Mouse (Mus musculus): ENCODE results near the gene Srgn. TPM values are rescaled to one million over a fixed set of nuclear protein-coding genes. Genes with fewer than 3 reads are reported as not detected.
"Not testable (repeated sequence)": the region's sequence is repeated elsewhere in the genome, so short reads cannot be mapped to it uniquely, and the experiment has no call there.

Srgn gene
- polyA plus RNA-seq, 1 experiment from 2014 or later, result 5.7 TPM

DNA sequence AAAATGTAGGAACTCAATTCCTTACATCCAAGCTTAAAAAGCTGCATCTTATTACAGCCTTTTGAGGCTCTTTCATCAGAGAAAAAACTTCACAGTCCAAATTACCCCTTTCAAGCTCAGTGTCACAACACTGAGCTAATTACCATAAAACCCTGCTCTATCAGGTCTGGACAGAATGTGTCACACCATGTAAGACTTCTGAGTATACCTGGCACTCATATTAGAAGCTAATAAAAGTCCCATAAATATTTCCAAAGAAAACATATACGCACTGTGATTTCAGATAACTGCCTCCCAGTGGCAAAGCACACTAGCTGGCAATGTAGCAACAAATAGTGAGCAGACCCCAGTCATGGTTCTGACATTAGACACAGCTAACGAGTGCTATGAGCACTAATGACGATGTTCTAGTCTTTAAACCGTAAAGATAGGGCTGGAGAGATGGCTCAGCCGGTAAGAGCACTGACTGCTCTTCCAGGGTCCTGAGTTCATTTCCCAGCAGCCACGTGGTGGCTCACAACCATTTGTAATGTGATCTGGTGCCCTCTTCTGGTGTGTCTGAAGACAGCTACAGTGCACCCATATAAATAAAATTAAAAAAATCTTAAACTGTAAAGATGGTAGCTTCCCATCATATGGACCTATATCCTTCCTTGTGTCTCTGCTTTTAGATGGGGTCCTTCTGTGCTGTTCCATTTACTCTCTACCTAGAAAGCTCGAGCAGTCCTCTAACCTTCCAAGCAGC is 46.0 kb downstream of the Srgn start:
- H3K9ac ChIP-seq (ENCODE audit: low read depth, low read length), result no peak overlapping the region
- H3K4me2 ChIP-seq (replicated peaks; ENCODE audit: low read depth, low read length), result no peak overlapping the region
- H3K27me3 ChIP-seq (ENCODE audit: control insufficient read depth, insufficient read depth, low read length), result no peaks in the 10 kb centered on the region
- 61% methylated on average over 7 of the region's 7 CpGs for WGBS
- no peaks in the 10 kb centered on the region; the same call in 1 of the 2 replicates for H3K36me3 ChIP-seq (ENCODE audit: control insufficient read depth, insufficient read depth, low read length)
- no peaks in the 10 kb centered on the region for H3K4me1 ChIP-seq (ENCODE audit: control insufficient read depth, insufficient read depth, low read length)
- no peak for ATAC-seq (ENCODE audit: low FRiP score, low TSS enrichment)
- no peak overlapping the region for H3K4me3 ChIP-seq (ENCODE audit: low read length)
- no peak overlapping the region for H3K27ac ChIP-seq (ENCODE audit: low read depth, low read length)
- H3K9me3 ChIP-seq (ENCODE audit: control insufficient read depth, low read length), result no peaks in the 10 kb centered on the region

DNA sequence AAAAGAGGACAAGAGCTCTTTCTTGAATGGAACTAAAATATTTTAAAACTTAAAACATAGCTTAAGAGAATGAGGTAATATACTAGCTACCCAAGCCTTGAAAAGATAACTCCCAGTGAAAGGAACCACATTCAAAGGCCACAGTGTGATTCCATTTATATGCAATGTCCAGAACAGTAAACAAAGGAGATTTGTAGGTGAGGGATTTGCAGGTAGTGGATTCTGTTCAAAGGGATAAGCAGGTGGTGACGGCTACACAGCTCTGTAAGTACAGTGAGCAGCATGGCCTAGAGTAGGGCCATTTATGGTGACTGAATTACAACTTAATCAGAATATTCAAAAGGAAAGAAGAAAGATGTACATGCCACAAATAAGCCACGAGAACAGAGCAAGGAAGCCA is 50.3 kb downstream of the Srgn start:
- Histone ChIP-seq H3K36me3 (ENCODE audit: control insufficient read depth, insufficient read depth, low read length) (no peaks in the 10 kb centered on the region; the same call in none of the 2 replicates), H3K4me2 (replicated peaks; ENCODE audit: low read depth, low read length) (no peak overlapping the region), H3K27ac (ENCODE audit: low read depth, low read length) (no peak overlapping the region), H3K9ac (ENCODE audit: low read depth, low read length) (no peak overlapping the region), H3K27me3 (ENCODE audit: control insufficient read depth, insufficient read depth, low read length) (no peaks in the 10 kb centered on the region), H3K9me3 (ENCODE audit: control insufficient read depth, low read length) (no peaks in the 10 kb centered on the region), H3K4me3 (ENCODE audit: low read length) (no peak overlapping the region), H3K4me1 (ENCODE audit: control insufficient read depth, insufficient read depth, low read length) (no peaks in the 10 kb centered on the region)
- 73% methylated on average over 2 of the region's 2 CpGs for WGBS
- ATAC-seq (ENCODE audit: low FRiP score, low TSS enrichment), result no peak

DNA sequence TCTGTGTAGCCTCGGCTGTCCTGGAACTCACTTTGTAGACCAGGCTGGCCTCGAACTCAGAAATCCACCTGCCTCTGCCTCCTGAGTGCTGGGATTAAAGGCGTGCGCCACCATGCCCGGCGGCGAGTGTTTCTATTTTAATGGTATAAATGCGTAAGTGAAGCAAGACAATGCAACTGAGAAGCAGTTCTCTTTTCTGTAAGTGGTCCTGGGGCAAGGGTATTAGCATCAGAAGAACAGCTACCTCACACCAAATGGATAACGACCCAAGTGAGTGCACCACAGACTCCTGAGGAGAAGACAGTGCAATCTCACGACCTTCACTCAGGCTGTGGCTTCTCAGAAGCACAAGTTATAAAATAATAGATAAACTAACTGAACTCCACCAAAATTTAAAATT is 52.3 kb downstream of the Srgn start:
- 89% methylated on average over 10 of the region's 10 CpGs for WGBS
- no peak for ATAC-seq (ENCODE audit: low FRiP score, low TSS enrichment)
- no peaks in the 10 kb centered on the region for H3K9me3 ChIP-seq (ENCODE audit: control insufficient read depth, low read length)
- no peak overlapping the region for H3K9ac ChIP-seq (ENCODE audit: low read depth, low read length)
- no peaks in the 10 kb centered on the region; the same call in none of the 2 replicates for H3K36me3 ChIP-seq (ENCODE audit: control insufficient read depth, insufficient read depth, low read length)
- H3K4me2 ChIP-seq (replicated peaks; ENCODE audit: low read depth, low read length), result no peak overlapping the region
- H3K4me1 ChIP-seq (ENCODE audit: control insufficient read depth, insufficient read depth, low read length), result no peaks in the 10 kb centered on the region
- no peak overlapping the region for H3K4me3 ChIP-seq (ENCODE audit: low read length)
- H3K27me3 ChIP-seq (ENCODE audit: control insufficient read depth, insufficient read depth, low read length), result no peaks in the 10 kb centered on the region
- H3K27ac ChIP-seq (ENCODE audit: low read depth, low read length), result no peak overlapping the region

DNA sequence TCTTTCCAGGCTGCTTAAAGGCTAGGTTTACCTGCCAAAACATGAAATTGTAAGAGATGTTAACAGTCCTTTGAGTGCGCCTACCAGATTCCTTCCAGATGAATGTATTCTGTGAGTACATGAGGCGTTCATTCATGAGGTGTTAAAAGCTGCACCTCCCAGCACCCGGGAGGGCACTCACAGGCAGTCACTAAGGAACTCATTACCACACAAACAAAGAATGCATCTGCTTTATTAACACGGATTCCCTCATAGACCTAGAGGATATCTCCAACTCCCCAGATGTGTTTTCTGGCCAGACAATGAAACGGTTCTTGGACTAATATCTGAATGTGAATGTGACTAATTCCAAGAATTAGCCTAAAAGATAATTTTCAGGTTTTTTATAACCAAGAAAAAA is 56.1 kb downstream of the Srgn start:
- Histone ChIP-seq H3K27me3 (ENCODE audit: control insufficient read depth, insufficient read depth, low read length) (no peaks in the 10 kb centered on the region), H3K4me2 (replicated peaks; ENCODE audit: low read depth, low read length) (no peak overlapping the region), H3K9me3 (ENCODE audit: control insufficient read depth, low read length) (no peaks in the 10 kb centered on the region), H3K27ac (ENCODE audit: low read depth, low read length) (no peak overlapping the region), H3K4me1 (ENCODE audit: control insufficient read depth, insufficient read depth, low read length) (no peaks in the 10 kb centered on the region), H3K9ac (ENCODE audit: low read depth, low read length) (no peak overlapping the region), H3K36me3 (ENCODE audit: control insufficient read depth, insufficient read depth, low read length) (peaks cover 8% of the 10 kb centered on the region; the same call in 1 of the 2 replicates), H3K4me3 (ENCODE audit: low read length) (no peak overlapping the region)
- ATAC-seq (ENCODE audit: low FRiP score, low TSS enrichment), result no peak
- 67% methylated on average over 5 of the region's 5 CpGs for WGBS

DNA sequence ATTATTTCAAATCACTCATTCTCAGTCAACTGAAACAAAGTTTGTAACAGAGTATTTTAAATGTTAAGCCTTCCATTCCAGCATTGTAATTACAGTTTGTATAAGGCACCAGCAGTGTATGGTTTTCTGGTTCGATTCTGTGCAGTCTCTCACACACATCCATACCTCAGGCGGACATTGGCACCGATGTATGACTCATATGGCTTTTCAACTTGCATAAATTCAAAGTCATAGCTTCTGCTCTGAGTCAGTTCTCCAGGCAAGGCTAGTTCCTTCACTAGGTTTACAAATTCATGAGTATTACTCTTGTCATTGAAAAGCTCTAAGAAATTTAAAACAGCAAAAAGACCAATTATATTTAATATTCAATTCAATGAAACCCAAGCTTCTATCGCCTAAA is 57.5 kb downstream of the Srgn start:
- Histone ChIP-seq H3K4me1 (ENCODE audit: control insufficient read depth, insufficient read depth, low read length) (no peaks in the 10 kb centered on the region), H3K36me3 (ENCODE audit: control insufficient read depth, insufficient read depth, low read length) (peaks cover 10% of the 10 kb centered on the region; the same call in 1 of the 2 replicates), H3K27ac (ENCODE audit: low read depth, low read length) (no peak overlapping the region), H3K9ac (ENCODE audit: low read depth, low read length) (no peak overlapping the region), H3K4me2 (replicated peaks; ENCODE audit: low read depth, low read length) (no peak overlapping the region), H3K9me3 (ENCODE audit: control insufficient read depth, low read length) (no peaks in the 10 kb centered on the region), H3K27me3 (ENCODE audit: control insufficient read depth, insufficient read depth, low read length) (no peaks in the 10 kb centered on the region), H3K4me3 (ENCODE audit: low read length) (no peak overlapping the region)
- no peak for ATAC-seq (ENCODE audit: low FRiP score, low TSS enrichment)
- WGBS, result 93% methylated on average over 4 of the region's 4 CpGs

DNA sequence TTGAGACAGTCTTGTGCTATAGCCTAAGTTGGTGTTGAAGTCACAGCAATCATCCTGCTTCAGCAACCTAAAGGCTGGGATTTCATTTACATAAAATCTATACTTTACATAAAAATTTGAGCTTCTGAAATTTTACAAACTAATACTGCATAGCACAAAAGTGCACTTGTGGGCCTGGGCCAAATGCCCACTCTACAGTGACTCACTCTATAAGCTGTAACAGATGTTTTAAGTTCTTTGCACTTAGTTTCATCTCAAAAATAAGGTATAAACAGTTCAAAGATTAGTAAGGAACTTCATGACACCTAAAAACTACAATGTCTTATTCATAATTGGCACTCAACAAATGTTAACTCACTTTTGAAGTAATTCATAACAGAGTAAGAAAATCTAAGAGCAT is 65.9 kb downstream of the Srgn start:
- Histone ChIP-seq H3K27ac (ENCODE audit: low read depth, low read length) (no peak overlapping the region), H3K4me1 (ENCODE audit: control insufficient read depth, insufficient read depth, low read length) (no peaks in the 10 kb centered on the region), H3K9me3 (ENCODE audit: control insufficient read depth, low read length) (no peaks in the 10 kb centered on the region), H3K36me3 (ENCODE audit: control insufficient read depth, insufficient read depth, low read length) (peaks cover 57% of the 10 kb centered on the region), H3K4me2 (replicated peaks; ENCODE audit: low read depth, low read length) (no peak overlapping the region), H3K9ac (ENCODE audit: low read depth, low read length) (no peak overlapping the region), H3K4me3 (ENCODE audit: low read length) (no peak overlapping the region), H3K27me3 (ENCODE audit: control insufficient read depth, insufficient read depth, low read length) (no peaks in the 10 kb centered on the region)
- no peak for ATAC-seq (ENCODE audit: low FRiP score, low TSS enrichment)

DNA sequence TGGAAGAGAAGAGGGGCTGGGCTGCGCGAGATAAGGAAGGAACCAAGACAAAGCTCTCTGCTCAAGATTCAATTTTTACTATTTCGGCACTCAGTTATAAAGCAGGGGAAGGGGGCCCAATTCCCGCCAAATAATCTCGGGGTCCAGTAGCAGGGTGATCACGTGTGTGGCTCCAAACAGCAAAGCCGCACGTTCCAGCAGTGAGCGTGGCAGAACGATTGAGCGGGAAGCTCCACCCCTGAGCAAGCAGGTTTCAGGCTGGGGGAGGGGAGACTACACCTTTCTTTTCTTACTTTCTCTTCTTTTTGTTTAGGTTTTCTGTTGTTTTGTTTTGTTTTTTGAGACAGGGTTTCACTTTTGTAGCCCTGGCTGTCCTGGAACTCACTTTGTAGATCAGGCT is 75.2 kb downstream of the Srgn start:
- H3K9me3 ChIP-seq (ENCODE audit: control insufficient read depth, low read length); ATAC-seq (ENCODE audit: low FRiP score, low TSS enrichment); H3K27ac ChIP-seq (ENCODE audit: low read depth, low read length); H3K4me3 ChIP-seq (ENCODE audit: low read length); H3K4me2 ChIP-seq (replicated peaks; ENCODE audit: low read depth, low read length); H3K27me3 ChIP-seq (ENCODE audit: control insufficient read depth, insufficient read depth, low read length); H3K4me1 ChIP-seq (ENCODE audit: control insufficient read depth, insufficient read depth, low read length); H3K9ac ChIP-seq (ENCODE audit: low read depth, low read length): not testable (repeated sequence)
- 68% methylated on average over 11 of the region's 11 CpGs for WGBS
- peaks cover 25% of the 10 kb centered on the region for H3K36me3 ChIP-seq (ENCODE audit: control insufficient read depth, insufficient read depth, low read length)

DNA sequence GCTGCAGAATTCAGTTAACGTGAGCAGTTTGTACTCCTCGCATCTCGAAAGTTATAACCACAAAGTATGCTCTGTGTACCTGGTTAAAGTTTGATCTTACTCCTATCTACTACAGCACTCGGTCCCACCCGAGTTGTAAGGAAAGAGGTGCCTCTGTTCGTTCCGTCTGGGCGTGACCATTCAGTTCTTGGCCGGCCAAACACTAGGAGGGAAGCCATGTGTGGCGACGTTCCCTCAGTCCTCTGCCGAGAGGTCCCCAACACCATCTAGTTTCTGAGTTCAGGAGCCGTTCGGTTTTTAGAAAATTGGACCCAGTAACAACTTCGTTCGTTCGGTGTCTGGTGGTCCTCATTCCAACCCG is 77.0 kb downstream of the Srgn start:
- Histone ChIP-seq H3K4me1 (ENCODE audit: control insufficient read depth, insufficient read depth, low read length) (peaks cover 9% of the 10 kb centered on the region), H3K9me3 (ENCODE audit: control insufficient read depth, low read length) (no peaks in the 10 kb centered on the region), H3K27ac (ENCODE audit: low read depth, low read length) (peak overlapping the region; percentile 79; the same call in 1 of the 2 replicates), H3K4me3 (ENCODE audit: low read length) (peak overlapping the region; percentile 99), H3K9ac (ENCODE audit: low read depth, low read length) (peak overlapping the region; percentile 96), H3K27me3 (ENCODE audit: control insufficient read depth, insufficient read depth, low read length) (no peaks in the 10 kb centered on the region), H3K4me2 (replicated peaks; ENCODE audit: low read depth, low read length) (peak overlapping the region; percentile 77), H3K36me3 (ENCODE audit: control insufficient read depth, insufficient read depth, low read length) (peaks cover 26% of the 10 kb centered on the region)
- 44% methylated on average over 18 of the region's 18 CpGs for WGBS
- peak; percentile 28; the same call in 1 of the 2 replicates for ATAC-seq (ENCODE audit: low FRiP score, low TSS enrichment)

DNA sequence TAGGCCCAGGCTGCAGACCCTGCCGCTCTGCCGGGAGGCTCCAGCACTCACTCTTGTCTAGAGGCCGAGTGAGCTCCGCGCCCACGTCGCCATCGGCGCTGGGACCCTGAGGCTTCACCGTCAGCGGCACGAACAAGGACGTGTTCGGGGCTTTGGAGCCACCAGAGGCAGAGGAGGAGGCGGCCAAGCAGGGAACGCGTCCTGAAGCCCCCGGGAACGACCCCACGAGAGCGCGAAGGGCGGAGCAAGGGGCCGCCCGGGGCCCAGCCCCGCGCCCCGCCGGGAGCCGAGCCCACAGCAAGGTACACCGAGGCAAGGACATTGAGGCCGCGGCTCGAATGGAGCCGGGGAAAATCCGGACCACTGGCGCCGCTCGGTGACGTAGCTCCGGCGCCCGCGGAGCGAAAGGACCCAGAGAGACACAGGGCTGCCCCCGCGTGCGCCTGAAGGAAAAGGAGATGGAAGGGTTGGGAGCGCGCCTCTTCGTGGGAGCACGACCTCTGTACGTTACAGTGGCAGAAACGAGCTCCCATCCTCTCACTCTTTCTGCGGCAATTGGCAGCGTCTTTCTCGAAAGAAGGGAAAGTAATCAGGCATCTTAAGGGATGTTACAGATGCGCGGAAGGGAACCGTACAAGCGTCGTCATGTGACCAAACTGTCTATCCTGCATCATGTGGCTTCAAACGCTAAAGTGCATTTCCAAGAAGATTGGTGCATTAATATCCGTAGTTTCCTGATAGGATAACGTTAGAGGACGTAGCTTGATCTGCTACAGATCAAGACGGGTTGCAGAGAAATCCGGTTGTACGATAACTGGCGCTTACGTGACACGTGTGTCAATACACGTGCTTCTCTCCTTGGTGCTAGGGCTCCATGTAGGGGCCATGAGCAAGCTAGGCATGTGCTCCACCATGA is 77.6 kb downstream of the Srgn start, which contains the start of the genes 4930507D05Rik and Supv3l1:
Gene 4930507D05Rik, plus strand, starts transcription at position 126 of the 916 bp plus-strand sequence.
Gene Supv3l1, minus strand, starts transcription at position 375 of the 916 bp plus-strand sequence.
- Histone ChIP-seq H3K4me1 (ENCODE audit: control insufficient read depth, insufficient read depth, low read length) (peaks cover 9% of the 10 kb centered on the region), H3K4me3 (ENCODE audit: low read length) (peak within 1 kb of the TSS; percentile 99), H3K9ac (ENCODE audit: low read depth, low read length) (peak within 1 kb of the TSS; percentile 96), H3K36me3 (ENCODE audit: control insufficient read depth, insufficient read depth, low read length) (peaks cover 27% of the 10 kb centered on the region), H3K4me2 (replicated peaks; ENCODE audit: low read depth, low read length) (peak within 1 kb of the TSS; percentile 77), H3K9me3 (ENCODE audit: control insufficient read depth, low read length) (no peaks in the 10 kb centered on the region), H3K27ac (ENCODE audit: low read depth, low read length) (peak within 1 kb of the TSS; percentile 79), H3K27me3 (ENCODE audit: control insufficient read depth, insufficient read depth, low read length) (no peaks in the 10 kb centered on the region)
- under 1% methylated on average over 71 of the region's 73 CpGs for WGBS
- peak; percentile 86 for ATAC-seq (ENCODE audit: low FRiP score, low TSS enrichment)

All from kidney, embryonic 14.5 days (tissue).